Mouse (Mus musculus) right cerebral cortex, postnatal 10 days (tissue): ENCODE results near the gene Ikzf4.

ENCODE experiments used
- DNase-seq, 2 experiments: peaks; one replicate each; pipeline ENCODE4 v3.0.0; 2021; ENCODE audit warnings: low spot score in 2 of 2

Ikzf4 gene

DNA sequence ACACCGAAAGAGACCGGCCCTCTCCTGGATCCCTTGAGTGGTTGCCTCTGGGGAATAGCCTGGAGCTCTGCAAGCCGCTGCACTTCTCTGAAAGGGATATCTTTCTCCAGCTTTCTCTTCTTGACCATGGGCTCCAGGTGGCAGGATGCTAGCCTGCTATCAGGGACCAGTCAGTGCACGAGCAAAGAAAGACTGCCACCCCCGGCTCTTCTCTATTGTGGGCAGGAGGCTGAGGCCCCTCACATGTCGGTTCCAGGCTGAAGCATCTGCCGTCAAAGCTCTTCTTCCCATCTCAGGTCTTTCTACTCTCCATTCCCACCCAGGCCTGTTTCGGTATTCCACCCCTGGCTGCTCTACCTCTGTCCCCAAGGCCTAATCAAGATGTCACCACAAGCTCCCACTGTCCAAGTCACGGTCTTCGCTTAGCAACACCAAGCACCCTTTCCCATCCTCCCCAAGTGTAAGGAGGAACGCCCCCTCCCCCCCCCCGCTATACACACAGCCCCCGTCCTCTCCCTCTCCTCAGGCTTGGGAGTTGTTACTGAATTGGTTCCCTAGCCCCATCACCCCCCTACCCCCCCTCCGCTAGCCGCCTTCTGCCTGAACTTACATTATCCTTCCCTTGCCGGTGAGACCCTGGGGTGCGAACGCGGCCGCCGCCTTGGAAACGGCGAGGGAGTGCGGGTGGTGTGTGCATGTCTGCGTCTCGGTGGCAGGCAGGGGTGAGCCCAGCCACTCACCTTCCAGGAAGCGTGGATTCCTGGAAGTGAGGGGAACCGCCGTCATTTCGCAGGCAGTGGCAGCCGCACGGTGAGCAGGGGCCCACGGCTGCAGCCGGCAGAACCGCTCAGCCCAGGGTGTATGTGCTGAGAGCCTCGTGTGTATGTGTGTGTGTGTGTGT, at the start of gene Ikzf4:
Gene Ikzf4, minus strand, starts transcription at position 881 of the 901 bp plus-strand sequence.
- DNase-seq: peak; percentile 71 to 75

DNA sequence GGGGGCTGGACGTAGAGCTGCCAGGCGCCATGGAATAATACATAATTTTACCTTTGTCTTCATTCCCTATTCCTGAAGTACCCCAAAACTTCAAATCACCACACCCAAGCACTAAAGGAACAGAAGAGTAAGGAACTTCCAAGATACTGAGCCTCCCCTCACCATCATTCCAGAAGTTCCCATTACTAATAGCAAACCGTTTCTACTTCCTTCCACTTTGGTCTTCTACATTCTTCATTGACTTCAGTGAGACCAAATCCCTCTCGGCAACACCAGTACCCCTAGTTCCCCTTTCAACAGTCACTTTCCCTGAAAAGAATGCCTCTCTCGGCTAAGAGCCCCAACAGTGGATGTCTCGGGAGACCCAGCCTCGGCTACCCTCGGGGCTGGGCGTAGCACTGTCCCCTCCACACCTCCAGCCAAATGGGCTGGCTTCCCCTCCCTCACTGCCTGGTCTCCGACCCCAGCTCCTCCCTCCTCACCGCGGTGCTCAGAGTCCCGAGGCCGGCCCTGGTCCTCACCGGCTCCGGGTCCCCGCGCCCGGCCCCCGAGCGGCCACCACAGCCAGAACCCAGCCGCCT, 49.7 kb upstream of the Ikzf4 start:
- no peak for DNase-seq

DNA sequence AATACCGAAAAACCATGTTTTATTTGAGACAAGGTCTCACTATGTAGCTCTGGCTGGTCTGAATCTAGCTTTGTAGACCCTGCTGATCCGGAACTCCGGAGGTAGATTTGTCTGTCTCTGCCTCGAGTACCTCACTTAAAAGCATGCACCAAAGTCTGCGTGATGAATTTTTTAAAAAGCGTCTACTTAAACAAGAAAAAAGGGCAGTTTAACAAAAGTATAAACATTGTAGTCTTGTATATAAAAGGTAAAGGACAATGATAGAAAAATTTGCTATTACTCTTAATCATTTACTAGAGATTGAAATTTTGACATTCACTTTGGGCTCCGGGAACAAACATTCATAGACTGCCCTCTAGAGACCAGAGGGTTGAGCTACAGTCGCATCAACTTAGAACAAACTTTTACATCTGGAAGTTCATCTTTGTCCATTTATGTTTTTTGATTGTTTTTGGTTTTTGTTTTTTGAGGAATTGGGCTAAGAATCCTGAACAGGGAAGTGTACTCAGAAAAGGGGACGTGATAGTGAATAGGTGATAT, 28.7 kb upstream of the Ikzf4 start:
- no peak for DNase-seq

DNA sequence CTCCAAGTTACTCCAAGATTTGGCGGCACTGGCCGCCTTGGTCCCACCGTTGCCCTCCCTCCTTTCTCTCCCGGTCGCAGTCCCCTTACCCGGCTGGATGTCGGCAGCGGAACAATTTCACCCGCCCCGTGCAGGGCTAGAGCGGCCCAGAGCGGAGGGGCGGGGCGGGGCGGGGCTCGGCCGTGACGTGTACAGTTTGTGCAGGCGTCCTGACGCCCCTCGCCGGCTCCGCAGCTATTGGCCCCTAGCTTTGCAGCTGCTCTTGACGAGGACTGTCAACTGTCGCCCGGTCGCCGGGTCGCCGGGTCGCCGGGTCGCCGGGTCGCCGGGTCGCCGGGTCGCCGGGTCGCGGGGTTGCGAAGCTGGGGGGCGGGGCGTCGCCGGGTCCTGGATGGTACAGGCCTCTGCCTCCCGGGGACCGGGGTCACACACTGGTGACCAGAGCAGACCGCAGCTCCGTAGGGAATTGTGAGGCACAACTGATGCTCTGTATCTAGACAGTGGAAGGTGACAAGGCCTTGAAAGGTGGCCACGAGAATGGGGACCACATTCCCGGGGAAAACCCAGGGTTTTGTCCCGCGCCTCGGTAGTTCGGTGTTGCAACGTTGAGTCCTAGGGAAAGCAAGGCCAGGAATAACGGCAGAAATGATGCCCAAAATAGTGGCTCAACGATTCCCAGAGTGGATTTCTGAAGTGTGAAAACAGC, 28.1 kb upstream of the Ikzf4 start, which contains the start of gene Suox:
Gene Suox, minus strand, starts transcription at position 311 of the 706 bp plus-strand sequence.
- peak; percentile 90 to 92 for DNase-seq

DNA sequence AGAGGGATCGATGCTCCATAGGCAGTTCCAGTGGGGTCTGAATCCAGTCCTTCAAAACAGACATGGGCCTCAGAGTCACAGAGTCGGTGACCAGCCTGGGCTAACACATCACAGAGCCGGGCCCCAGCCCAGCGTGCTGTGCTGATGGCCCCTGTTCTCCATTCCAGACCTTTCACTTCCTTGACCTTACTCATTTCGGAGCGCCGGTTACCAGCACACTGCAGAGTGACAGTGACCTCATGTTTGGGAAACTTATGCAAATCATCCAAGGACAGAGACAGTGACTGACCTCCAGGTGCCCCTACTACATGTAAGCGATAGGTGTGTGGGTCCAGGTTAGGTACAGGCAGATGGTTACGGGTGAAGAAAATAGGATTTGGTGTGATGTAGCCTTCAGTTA, 25.4 kb upstream of the Ikzf4 start:
- DNase-seq: no peak

DNA sequence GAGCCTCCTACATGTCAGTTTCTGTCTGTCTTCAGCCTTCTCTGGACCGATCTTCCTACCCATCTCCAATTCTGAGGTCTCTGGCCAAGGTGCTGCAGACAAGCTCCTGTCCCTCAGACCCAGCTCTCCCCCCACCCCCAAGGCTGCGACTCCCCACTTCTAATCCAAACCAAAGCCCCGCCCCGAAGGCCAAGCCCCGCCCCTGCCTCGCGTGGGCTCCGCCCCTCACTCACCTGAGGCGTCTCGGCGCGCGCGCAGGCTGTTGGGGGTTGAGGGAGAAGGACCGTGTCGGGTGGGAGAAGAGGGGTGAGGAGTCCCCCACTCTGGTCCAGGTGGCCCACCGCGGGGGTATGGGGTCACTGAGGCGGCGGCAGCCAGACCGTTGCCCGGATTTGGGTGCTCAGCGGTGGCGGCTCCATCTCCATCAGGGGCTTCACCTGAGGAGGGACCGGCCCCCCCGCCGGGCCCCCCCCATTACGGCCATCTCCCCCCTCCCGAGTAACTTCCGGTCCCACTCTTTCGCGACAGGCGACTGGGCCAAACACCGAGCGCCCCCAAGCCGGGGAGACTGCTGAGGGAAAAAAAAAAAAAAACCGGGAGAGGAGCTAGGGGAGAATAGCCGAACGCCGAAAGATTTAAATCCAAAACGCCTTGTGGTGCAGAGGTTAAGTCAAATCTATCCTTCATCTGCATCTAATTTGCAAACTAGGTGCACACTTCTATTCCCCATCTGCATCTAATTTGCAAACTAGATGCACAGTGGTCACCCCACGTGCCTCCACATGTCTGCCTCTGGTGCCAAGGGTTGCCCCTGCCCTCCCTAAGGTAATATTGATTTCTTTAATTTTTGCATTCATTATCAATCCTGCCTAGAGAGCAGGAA, 23.2 kb upstream of the Ikzf4 start:
- DNase-seq: peak; percentile 69 to 79

DNA sequence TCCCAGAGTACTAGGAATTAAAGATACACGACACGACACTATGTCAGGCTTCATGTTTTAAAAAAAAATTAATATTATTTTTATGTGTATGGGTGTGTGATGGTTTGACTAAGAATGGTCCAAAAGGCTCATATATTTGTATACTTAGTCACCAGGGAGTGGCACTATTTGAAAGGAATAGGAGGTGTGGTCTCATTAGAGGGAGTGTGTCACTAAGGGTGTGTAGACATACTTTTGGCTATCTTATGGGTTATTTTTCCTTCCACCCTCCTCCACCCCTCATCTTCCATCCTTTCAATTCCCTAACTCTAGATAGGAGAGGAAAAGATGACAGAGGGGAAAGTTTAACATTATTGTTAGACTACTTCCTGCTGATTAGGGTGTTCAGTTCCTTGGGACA, 20.0 kb upstream of the Ikzf4 start:
- no peak for DNase-seq

DNA sequence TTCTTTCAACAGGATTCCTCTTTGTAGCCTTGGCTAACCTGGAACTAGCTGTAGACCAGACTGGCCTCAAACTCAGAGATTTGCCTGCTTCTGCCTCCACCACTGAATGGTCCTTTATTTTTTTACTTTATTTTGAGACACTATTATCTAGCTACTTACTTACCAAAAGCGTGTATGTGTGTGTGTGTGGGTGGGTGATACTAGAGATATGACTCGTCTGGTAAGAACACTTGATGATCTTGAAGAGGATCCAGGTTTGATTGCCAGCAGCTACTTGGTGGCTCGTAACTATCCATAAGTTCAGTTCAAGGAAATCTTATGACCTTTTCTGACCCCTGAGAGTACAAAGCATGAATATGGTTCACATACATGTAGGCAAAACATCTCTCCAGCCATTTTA, 19.5 kb upstream of the Ikzf4 start:
- no peak for DNase-seq

DNA sequence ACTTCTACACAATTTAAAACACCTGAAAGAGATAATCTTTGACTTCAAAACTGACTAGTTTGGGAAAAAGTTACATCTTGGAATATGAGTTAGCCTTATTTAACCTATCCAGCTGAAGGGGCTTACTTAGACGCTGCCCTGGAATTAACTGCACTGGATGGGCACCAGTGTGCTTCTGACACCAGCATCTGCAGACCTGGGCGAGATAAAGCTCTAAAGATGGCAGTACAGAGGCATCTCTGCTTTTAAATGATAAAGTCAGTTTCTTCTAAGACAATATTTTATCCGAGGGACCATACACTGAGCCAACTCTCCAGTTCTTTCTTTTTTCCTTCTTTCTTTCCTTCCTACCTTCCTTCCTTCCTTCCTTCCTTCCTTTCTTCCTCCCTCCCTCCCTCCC, 19.0 kb upstream of the Ikzf4 start:
- DNase-seq: no peak

DNA sequence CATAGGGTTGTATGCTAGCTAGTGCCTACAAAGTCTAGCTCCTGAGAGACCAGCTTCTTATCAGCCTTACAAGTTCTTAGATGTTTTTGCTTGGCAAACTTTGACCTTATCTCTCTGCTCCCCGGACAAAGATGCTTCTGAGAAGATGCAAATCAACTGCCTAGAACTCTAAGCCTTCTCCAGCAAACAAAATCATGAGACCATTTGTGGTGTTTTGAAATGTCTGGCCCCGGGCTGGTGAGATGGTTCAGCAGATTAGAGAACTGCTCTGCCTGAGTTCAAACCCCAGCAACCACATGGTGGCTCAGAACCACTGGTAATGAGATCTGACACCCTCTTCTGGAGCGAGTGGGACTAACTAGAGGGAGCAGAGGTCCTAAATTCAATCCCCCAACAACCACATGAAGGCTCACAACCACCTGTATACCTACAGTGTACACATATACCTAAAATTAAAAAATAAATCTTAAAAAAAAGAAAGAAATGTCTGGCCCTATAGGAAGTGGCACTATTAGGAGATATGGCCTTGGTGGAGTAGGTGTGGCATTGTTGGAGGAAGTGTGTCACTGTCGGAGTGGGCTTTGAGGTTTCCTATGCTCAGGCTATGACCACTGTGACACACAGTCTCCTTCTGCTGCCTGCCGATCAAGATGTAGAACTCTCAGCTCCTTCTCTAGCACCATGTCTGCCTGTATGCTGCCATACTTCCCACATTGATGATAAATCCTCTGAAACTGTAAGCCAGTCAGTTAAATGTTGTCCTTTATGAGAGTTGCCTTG, 17.8 kb upstream of the Ikzf4 start:
- DNase-seq: no peak

DNA sequence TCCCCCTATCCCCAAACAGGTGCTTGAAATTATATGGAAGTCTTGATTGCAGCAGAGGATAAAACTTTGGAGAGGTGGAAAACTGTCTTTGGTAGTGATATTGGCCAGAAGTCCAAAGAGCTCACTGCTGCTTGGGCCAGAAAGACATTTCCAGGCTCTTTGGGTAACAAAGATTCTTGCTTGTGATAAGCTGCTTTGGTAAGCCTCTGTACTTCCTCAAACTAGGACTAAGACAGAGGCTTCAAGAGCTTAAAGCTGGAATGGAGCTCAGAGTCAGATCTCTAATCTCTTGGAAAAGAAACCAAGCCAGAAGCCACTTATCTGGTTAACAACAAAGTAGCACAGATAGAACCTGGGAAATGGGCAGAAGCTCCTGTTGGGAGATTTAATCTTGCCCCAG, 16.7 kb upstream of the Ikzf4 start:
- DNase-seq: no peak

DNA sequence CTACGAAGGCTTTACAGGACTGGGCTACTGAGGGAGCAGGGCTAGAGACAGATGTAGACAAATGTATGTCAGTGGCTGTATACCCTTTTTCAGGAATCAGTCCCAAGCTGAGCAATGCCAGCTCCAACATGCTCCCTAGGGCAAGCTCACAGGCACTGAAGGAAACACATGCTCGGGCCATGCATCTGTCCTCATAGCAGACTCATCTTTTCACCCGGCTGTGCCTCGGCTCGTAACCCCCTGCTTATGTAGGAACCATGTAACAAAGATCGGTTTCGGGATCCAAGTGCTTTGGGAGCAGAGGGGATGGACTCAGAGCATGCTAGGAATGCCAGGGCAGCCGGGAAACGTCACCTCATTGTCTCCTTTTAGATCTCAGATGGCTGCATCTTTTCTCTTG, 13.7 kb upstream of the Ikzf4 start:
- no peak for DNase-seq

DNA sequence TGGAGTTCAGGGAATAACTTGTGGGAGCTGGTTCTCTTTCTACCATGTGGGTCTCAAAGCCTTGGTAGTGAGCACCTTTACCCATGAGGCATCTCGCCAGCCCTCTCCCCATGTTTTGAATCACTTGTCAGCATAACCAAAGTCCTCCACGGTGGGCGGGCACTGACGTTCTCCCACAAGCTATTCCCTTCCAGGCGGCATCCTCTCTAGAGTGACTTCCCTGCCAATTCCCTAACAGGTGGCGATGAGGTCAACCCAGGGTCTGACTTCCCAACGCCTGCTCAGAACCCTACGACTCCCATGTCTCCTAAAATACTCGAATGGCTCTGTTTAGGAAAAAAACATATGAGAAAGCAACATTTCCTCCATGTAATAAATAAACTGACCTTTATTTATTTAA, 12.1 kb upstream of the Ikzf4 start:
- DNase-seq: no peak

DNA sequence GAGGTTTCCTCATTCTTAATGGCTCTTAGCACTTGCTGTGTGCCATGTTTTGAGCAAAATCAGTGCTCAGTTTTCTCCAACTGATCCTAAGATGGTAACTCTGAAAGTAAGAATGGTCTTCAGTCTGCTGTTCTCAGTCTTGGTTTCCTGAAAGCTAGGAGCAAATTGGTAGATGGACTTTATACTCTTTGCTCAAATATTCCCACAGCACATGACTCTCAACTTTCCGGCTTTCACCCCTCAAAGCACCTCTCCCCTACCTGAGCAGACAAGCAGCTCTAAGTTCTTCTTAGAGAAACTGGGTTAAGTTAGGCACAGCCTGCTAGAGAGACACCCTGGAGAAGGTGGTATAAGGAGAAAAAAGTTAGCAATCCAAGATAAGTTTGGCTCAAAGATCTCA, 10.9 kb upstream of the Ikzf4 start:
- no peak for DNase-seq

DNA sequence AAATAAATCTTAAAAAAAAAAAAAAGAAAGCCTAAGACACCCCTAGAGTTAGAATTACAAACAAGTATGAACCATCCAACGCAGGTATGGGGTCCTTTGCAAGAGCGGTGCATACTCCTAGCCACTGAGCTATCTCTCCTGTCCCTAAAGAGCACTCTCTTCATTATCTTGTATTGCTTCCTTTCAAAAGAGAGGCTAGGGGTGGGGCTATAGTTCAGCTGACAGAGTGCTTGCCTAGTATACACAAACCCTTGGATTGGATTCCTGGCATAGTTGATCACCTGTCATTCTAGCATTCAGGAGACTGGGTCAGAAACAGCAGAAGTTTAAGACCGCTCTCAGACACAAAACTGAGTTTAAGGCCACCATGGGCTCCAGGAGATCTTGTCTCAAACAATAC, 9.5 kb upstream of the Ikzf4 start:
- DNase-seq: no peak

DNA sequence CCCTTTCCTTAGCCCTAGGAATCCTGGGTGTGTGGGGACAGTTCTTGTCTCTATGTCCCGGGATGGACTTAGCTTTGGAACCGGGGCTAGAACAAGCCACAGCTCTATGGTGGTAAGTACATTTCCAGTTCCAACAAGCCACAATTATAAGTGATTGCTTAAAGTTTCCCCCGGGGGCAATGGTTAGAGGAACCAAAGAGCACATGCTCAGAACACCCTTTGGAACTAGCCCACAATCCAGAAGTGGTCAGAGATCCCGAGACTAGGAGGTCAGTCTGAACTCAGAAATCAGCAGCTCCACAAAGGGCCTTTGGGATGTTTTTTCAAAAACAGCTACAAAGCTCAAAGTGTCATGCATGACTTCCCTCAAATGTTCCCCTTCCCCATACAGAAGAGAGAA, 8.1 kb upstream of the Ikzf4 start:
- no peak for DNase-seq

DNA sequence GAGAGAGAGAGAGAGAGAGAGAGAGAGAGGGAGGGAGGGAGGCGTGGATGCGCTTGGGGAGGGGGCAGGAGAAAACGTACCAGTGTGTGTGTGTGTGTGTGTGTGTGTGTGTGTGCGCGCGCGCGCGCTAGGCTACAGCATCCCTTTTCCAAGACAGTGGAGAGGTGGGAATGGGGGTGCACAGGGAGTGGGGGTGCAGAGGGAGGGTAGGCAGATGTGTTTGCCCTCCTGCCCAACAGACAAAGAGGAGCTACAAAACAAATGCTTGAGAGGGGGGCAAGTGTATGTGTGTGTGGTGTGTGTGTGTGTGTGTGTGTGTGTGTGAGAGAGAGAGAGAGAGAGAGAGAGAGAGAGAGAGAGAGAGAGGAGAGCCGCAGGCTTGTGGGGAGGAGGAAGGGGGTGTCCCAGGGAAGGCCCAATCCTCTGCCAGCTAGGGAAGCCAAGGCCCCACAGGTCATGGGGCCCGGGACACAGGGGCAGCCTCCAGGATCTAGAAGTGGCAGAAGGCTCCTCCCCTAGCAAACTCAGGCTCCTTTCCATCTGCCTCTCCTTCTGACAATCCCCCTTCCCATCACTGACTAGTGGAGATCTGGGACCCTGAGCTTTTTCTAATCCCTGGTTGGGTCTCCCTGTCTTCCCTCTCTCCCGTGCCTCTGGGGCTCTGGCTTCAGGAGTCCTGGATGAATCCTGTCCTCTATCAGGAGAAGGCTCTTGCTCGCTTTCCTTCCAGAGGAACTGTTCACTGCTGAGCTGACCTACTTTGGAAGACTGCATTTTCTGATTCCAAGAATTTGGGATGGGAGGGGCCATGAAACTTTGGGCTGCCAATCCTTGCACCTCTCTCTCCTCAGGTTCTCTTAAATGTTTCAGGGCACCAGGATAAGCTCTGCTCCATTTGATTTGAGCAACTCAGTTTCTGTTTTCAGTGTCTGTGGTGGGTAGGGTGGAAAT, 623 bp upstream of the Ikzf4 start:
- DNase-seq: peak; percentile 84 to 85

DNA sequence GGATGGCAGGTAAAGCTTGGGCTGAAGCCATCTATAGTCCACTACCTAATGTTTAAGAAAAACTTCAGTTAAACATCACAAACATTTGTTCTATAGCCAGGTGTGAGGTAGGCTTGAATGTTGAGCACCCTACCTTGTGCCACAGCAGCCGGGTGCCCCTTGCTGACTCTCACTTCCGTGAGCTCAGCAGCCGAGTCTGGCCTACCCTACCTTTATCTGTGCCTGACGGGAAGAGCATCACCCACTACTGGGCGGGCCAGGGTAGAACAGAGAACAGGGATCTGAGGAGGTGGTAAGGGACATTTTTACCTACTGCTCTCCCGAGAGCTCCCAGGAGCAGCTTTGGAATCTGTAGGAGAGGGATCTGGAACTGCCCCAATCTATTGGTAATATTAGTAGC, 3.0 kb downstream of the Ikzf4 start:
- no peak for DNase-seq

DNA sequence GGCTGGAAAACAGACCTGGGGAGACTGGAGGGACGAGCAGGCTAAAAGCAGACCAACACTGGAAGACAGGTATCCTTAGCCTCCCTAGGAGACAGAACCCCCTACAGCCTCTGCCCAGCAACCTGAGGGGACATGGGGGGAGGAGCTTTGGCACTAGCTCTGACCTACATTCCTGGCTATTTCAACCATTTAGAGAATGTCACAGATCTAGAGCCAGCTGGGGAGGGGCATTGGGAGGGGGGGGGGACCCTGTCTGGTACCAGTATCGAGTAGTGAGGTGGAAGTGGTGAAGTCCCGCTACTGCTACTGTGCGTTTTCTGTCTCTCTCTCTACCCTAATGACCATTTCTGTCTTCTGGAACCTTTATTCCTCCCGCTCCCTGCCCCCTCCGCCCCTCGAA, 3.9 kb downstream of the Ikzf4 start:
- DNase-seq: no peak

DNA sequence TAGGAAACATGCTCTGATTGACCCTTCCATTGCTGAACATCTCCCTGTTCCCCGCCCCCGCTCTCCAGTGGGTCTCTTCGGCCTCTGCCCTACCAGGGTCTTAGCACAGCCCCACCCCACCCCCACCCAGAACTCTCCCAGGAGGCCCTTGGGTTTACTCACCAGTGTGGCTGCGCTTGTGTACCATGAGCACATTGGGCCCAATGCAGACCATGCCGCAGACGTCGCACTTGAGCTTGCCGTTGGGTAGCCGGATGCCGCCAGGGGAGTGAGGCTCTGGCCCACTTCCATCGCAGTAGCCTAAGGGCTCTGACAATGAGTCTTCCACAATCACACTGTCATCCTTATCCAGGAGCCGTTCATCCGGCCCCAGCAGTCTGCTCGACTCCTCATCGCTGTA, 4.9 kb downstream of the Ikzf4 start:
- DNase-seq: no peak
